Mouse (Mus musculus) spleen, postnatal 10 days (tissue): ENCODE data around the gene Ssu72.

Source experiments
- DNase-seq, 2 experiments: peaks; one replicate each; pipeline ENCODE4 v3.0.0; 2021 to 2022; ENCODE audit warnings: low spot score in 2 of 2

Gene Ssu72

GRCm38 (mm10) chr4:155746575-155747490, 42.2 kb downstream of the Ssu72 start:
- no peak for DNase-seq

- no peak for DNase-seq
Measured at GRCm38 (mm10) chr4:155757011-155757410, 52.4 kb downstream of the Ssu72 start.

GRCm38 (mm10) chr4:155759862-155760612, 55.4 kb downstream of the Ssu72 start:
- peak in 1 of 2 experiments; percentile 54 for DNase-seq

GRCm38 (mm10) chr4:155760613-155761355, 56.2 kb downstream of the Ssu72 start, which contains the start of gene Atad3a:
Atad3a (minus strand) TSS chr4:155761093.
- DNase-seq: peak; percentile 96 to 98

GRCm38 (mm10) chr4:155761356-155762099, 56.9 kb downstream of the Ssu72 start:
- DNase-seq: no peak

GRCm38 (mm10) chr4:155762357-155762756, 57.8 kb downstream of the Ssu72 start:
- no peak for DNase-seq

GRCm38 (mm10) chr4:155769496-155769879, 64.9 kb downstream of the Ssu72 start:
- no peak for DNase-seq

- peak; percentile 94 for DNase-seq
Measured at GRCm38 (mm10) chr4:155769880-155770512, 65.4 kb downstream of the Ssu72 start.

GRCm38 (mm10) chr4:155770626-155771025, 66.0 kb downstream of the Ssu72 start:
- DNase-seq: no peak

- DNase-seq: no peak
Measured at GRCm38 (mm10) chr4:155771706-155772105, 67.1 kb downstream of the Ssu72 start.

GRCm38 (mm10) chr4:155772786-155773185, 68.2 kb downstream of the Ssu72 start:
- peak in 1 of 2 experiments; percentile 20 for DNase-seq

- DNase-seq: no peak
Measured at GRCm38 (mm10) chr4:155773335-155774078, 68.9 kb downstream of the Ssu72 start.

GRCm38 (mm10) chr4:155774280-155774754, 69.7 kb downstream of the Ssu72 start, which contains the start of gene Vwa1:
Vwa1 (minus strand) TSS chr4:155774698.
- DNase-seq: peak; percentile 76 to 92

- peak; percentile 13 to 41 for DNase-seq
Measured at GRCm38 (mm10) chr4:155774971-155775740, 70.6 kb downstream of the Ssu72 start.

- DNase-seq: no peak
Measured at GRCm38 (mm10) chr4:155775855-155776254, 71.3 kb downstream of the Ssu72 start.

GRCm38 (mm10) chr4:155776704-155777335, 72.2 kb downstream of the Ssu72 start:
- DNase-seq: no peak

GRCm38 (mm10) chr4:155777816-155778215, 73.2 kb downstream of the Ssu72 start:
- DNase-seq: peak in 1 of 2 experiments; percentile 37

- no peak for DNase-seq
Measured at GRCm38 (mm10) chr4:155779498-155779897, 74.9 kb downstream of the Ssu72 start.
